Mouse (Mus musculus): ENCODE measurements around the gene Ankrd34c. TPM values are rescaled to one million over a fixed set of nuclear protein-coding genes. Genes with fewer than 3 reads are reported as not detected.

Gene Ankrd34c
- polyA plus RNA-seq, 2 experiments: not detected

DNA sequence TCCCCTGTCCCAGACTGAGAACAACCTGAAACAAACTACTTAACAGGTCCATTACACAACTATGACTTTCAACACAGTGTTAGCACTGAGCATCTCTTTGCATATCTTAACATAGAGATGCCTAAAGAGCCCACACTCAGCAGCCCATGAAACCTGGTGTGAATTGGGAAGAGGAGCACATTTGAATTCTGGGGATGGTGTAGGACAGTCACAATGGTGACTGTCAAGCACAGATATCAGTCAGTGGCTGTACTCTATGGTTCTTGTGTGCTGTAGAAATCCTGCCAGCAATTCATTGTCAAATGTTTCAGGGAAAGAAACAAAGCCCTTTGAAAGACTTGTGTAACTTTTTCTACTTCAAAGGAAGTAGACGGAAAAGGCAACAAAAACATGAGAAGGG lies 23.7 kb upstream of the Ankrd34c start:
- DNase-seq (ENCODE audit: low read depth in 3 of 3, low spot score in 3 of 3) (no peak), ATAC-seq (ENCODE audit: insufficient read depth) (no peak)
- no peak overlapping the region for H3K4me3 ChIP-seq (ENCODE audit: insufficient read depth in 1 of 2, low read depth in 2 of 2, low read length in 2 of 2)
- H3K4me2 ChIP-seq (ENCODE audit: low read depth): no peak overlapping the region
- no peak overlapping the region for H3K9ac ChIP-seq (replicated peaks)
- no peak overlapping the region for H3K27ac ChIP-seq
- WGBS (ENCODE audit: insufficient replicate concordance): 47% methylated on average over 1 of the region's 1 CpGs
- H3K4me1 ChIP-seq (replicated peaks; ENCODE audit: control insufficient read depth in 2 of 2, insufficient read depth in 2 of 2, low read length in 1 of 2): no peaks in the 10 kb centered on the region
- no peaks in the 10 kb centered on the region for H3K27me3 ChIP-seq (ENCODE audit: control insufficient read depth, insufficient read depth, low read length)
- no peaks in the 10 kb centered on the region for H3K36me3 ChIP-seq (replicated peaks; ENCODE audit: control insufficient read depth, insufficient read depth, low read depth)
- no peak for TF ChIP-seq CTCF (IDR thresholded peaks at IDR 0.05; ENCODE audit: low read depth)
- TF ChIP-seq EP300 (IDR thresholded peaks at IDR 0.05; ENCODE audit: low read depth): no peak
- H3K9me3 ChIP-seq (ENCODE audit: control insufficient read depth, low read length): no peaks in the 10 kb centered on the region

DNA sequence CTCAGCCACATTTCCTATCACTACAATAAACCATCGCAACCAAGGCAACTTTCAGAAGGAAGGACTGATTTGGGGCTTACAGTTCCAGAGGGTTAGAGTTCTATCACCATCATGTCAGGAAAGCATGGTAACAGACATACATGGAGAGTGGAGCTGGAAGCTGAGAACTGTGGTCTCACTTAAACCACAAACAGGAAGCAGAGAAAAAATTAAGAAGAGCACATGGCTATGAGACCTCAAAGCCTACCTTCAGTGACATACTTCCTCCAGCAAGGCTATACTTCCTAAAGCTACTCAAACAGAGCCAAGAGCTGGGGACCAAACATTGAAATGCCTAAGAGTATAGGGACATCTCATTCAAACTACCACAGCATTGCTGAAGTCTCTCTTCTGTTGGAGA lies 20.3 kb upstream of the Ankrd34c start:
- Histone ChIP-seq H3K9ac (replicated peaks) (no peak overlapping the region), H3K36me3 (replicated peaks; ENCODE audit: control insufficient read depth, insufficient read depth, low read depth) (no peaks in the 10 kb centered on the region), H3K27me3 (ENCODE audit: control insufficient read depth, insufficient read depth, low read length) (no peaks in the 10 kb centered on the region), H3K4me3 (ENCODE audit: insufficient read depth in 1 of 2, low read depth in 2 of 2, low read length in 2 of 2) (no peak overlapping the region), H3K9me3 (ENCODE audit: control insufficient read depth, low read length) (no peaks in the 10 kb centered on the region), H3K4me1 (replicated peaks; ENCODE audit: control insufficient read depth in 2 of 2, insufficient read depth in 2 of 2, low read length in 1 of 2) (no peaks in the 10 kb centered on the region), H3K27ac (no peak overlapping the region), H3K4me2 (ENCODE audit: low read depth) (no peak overlapping the region)
- WGBS (ENCODE audit: insufficient replicate concordance): 56% methylated on average over 1 of the region's 1 CpGs
- ATAC-seq (ENCODE audit: insufficient read depth): no peak
- no peak for DNase-seq (ENCODE audit: low read depth in 3 of 3, low spot score in 3 of 3)
- no peak for TF ChIP-seq CTCF (IDR thresholded peaks at IDR 0.05; ENCODE audit: low read depth)
- TF ChIP-seq EP300 (IDR thresholded peaks at IDR 0.05; ENCODE audit: low read depth): no peak

DNA sequence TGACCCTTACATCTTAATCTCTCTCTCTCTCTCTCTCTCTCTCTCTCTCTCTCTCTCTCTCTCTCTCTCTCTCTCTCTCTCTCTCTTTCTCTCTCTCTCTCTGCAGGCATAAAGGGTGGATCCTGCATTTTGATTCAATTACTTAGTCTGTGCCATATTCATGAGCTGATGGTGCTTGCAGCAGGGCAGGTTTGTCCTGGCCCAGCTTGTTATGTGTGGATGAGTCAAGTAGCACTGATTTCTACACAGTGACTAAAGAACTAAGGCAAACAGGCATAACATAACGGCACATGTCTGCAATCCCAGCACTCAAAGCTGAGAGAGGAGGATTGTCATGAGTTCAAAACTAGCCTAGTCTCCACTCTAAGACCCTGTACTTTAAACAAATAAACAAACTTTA lies 19.9 kb upstream of the Ankrd34c start:
- Histone ChIP-seq H3K36me3 (replicated peaks; ENCODE audit: control insufficient read depth, insufficient read depth, low read depth) (no peaks in the 10 kb centered on the region), H3K4me2 (ENCODE audit: low read depth) (no peak overlapping the region), H3K9ac (replicated peaks) (no peak overlapping the region), H3K27ac (no peak overlapping the region), H3K4me1 (replicated peaks; ENCODE audit: control insufficient read depth in 2 of 2, insufficient read depth in 2 of 2, low read length in 1 of 2) (no peaks in the 10 kb centered on the region), H3K9me3 (ENCODE audit: control insufficient read depth, low read length) (no peaks in the 10 kb centered on the region), H3K4me3 (ENCODE audit: insufficient read depth in 1 of 2, low read depth in 2 of 2, low read length in 2 of 2) (no peak overlapping the region), H3K27me3 (ENCODE audit: control insufficient read depth, insufficient read depth, low read length) (no peaks in the 10 kb centered on the region)
- no peak for ATAC-seq (ENCODE audit: insufficient read depth)
- WGBS (ENCODE audit: insufficient replicate concordance): 74% methylated on average over 1 of the region's 1 CpGs
- no peak for DNase-seq (ENCODE audit: low read depth in 3 of 3, low spot score in 3 of 3)
- TF ChIP-seq CTCF (IDR thresholded peaks at IDR 0.05; ENCODE audit: low read depth) (no peak), EP300 (IDR thresholded peaks at IDR 0.05; ENCODE audit: low read depth) (no peak)

DNA sequence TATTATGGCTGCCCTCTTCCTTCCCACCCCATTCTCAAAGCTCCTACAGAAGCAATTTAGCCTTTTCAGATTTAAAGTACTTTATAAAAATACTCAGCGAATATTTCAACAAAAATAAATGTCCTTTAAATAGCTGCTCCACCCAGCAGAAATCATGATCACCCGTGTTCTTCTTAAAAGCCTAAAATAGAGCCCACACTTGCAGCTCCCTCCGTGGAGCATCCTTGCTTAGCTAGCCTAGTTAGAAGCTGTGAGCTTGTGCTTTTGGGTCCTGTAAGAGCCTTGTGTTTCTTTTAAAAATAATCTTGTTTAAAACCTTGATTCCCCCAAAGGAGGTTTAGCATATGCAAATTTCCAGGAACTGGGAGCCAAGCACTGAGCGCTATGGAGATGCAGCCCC lies 19.3 kb upstream of the Ankrd34c start:
- no peak for ATAC-seq (ENCODE audit: insufficient read depth)
- WGBS (ENCODE audit: insufficient replicate concordance): 26% methylated on average over 4 of the region's 4 CpGs
- TF ChIP-seq CTCF (IDR thresholded peaks at IDR 0.05; ENCODE audit: low read depth) (no peak), EP300 (IDR thresholded peaks at IDR 0.05; ENCODE audit: low read depth) (no peak)

DNA sequence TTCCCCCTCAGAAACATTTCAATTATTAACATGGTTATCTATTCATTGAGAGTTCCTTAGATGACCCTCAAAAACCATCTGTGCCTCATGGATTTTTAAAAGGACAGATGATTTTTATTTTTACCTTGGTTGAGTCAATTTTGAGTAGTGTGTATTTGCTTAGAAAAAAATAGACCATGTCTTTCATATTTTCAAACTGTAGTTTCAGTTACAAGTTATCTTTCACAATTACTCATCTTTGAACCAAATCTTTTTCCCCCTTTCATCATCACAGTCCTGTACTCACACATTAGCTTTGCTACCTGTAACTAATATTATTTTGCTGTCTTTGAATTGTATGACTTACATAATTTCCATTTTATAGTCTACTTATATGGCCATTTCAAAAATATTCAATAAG lies 1.8 kb upstream of the Ankrd34c start:
- no peaks in the 10 kb centered on the region for H3K4me1 ChIP-seq (replicated peaks; ENCODE audit: control insufficient read depth in 2 of 2, insufficient read depth in 2 of 2, low read length in 1 of 2)
- ATAC-seq (ENCODE audit: insufficient read depth) (no peak), DNase-seq (ENCODE audit: low read depth in 3 of 3, low spot score in 3 of 3) (no peak)
- H3K4me3 ChIP-seq (ENCODE audit: insufficient read depth in 1 of 2, low read depth in 2 of 2, low read length in 2 of 2): no peak overlapping the region
- H3K27ac ChIP-seq: no peak overlapping the region
- H3K9ac ChIP-seq (replicated peaks): no peak overlapping the region
- H3K27me3 ChIP-seq (ENCODE audit: control insufficient read depth, insufficient read depth, low read length): no peaks in the 10 kb centered on the region
- TF ChIP-seq EP300 (IDR thresholded peaks at IDR 0.05; ENCODE audit: low read depth) (no peak), CTCF (IDR thresholded peaks at IDR 0.05; ENCODE audit: low read depth) (no peak)
- H3K36me3 ChIP-seq (replicated peaks; ENCODE audit: control insufficient read depth, insufficient read depth, low read depth): no peaks in the 10 kb centered on the region
- no peaks in the 10 kb centered on the region for H3K9me3 ChIP-seq (ENCODE audit: control insufficient read depth, low read length)
- H3K4me2 ChIP-seq (ENCODE audit: low read depth): no peak overlapping the region

More for the DNA sequence above, 19.3 kb upstream of the Ankrd34c start:
- Histone ChIP-seq H3K9ac (replicated peaks) (no peak overlapping the region), H3K36me3 (replicated peaks; ENCODE audit: control insufficient read depth, insufficient read depth, low read depth) (no peaks in the 10 kb centered on the region), H3K4me3 (ENCODE audit: insufficient read depth in 1 of 2, low read depth in 2 of 2, low read length in 2 of 2) (no peak overlapping the region), H3K27ac (no peak overlapping the region), H3K27me3 (ENCODE audit: control insufficient read depth, insufficient read depth, low read length) (no peaks in the 10 kb centered on the region), H3K9me3 (ENCODE audit: control insufficient read depth, low read length) (no peaks in the 10 kb centered on the region), H3K4me1 (replicated peaks; ENCODE audit: control insufficient read depth in 2 of 2, insufficient read depth in 2 of 2, low read length in 1 of 2) (no peaks in the 10 kb centered on the region), H3K4me2 (ENCODE audit: low read depth) (no peak overlapping the region)
- DNase-seq (ENCODE audit: low read depth in 3 of 3, low spot score in 3 of 3): no peak
